Mouse (Mus musculus): ENCODE measurements around the gene Fsd1. TPM values are rescaled to one million over a fixed set of nuclear protein-coding genes. Genes with fewer than 3 reads are reported as not detected.
A peak's percentile ranks its signal among the peaks of the same experiment; 100 is the strongest.

Gene Fsd1
- polyA plus RNA-seq, 1 experiment from 2014 or later, result 188 TPM

DNA sequence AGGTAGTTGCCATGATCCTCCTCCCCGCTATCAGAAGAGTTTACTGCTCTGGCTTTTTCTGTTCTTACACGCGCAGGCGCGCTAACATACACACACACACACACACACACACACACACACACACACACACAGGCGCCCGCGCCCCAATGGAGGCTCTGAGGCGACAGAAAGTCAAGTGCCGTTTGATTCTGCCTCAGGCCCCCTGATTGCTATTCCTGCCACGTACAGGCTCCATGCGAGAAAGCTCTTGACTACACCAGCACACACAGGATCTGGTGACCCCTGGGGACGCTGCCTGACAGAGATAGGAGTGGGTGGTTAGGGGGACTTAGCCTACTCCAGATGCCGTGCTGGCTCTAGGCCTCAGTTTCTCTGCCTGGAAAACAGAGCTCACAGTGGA lies 16.7 kb upstream of the Fsd1 start:
- Histone ChIP-seq H3K36me3 (ENCODE audit: control insufficient read depth, insufficient read depth, low read length) (peaks cover 13% of the 10 kb centered on the region), H3K27me3 (ENCODE audit: control insufficient read depth, insufficient read depth, low read length) (no peaks in the 10 kb centered on the region), H3K4me1 (ENCODE audit: control insufficient read depth, insufficient read depth, low read length) (peaks cover 20% of the 10 kb centered on the region), H3K27ac (ENCODE audit: low read depth, low read length) (peak overlapping the region; percentile 90), H3K4me3 (ENCODE audit: low read depth, low read length) (peak overlapping the region; percentile 65; the same call in 1 of the 2 replicates), H3K9ac (replicated peaks; ENCODE audit: low read depth, low read length) (peak overlapping the region; percentile 96), H3K9me3 (ENCODE audit: control insufficient read depth, low read length) (no peaks in the 10 kb centered on the region), H3K4me2 (ENCODE audit: low read depth, low read length) (peak overlapping the region; percentile 59)
- WGBS, result 7% methylated on average over 14 of the region's 14 CpGs
- peak; percentile 72 for ATAC-seq (ENCODE audit: low read depth)

DNA sequence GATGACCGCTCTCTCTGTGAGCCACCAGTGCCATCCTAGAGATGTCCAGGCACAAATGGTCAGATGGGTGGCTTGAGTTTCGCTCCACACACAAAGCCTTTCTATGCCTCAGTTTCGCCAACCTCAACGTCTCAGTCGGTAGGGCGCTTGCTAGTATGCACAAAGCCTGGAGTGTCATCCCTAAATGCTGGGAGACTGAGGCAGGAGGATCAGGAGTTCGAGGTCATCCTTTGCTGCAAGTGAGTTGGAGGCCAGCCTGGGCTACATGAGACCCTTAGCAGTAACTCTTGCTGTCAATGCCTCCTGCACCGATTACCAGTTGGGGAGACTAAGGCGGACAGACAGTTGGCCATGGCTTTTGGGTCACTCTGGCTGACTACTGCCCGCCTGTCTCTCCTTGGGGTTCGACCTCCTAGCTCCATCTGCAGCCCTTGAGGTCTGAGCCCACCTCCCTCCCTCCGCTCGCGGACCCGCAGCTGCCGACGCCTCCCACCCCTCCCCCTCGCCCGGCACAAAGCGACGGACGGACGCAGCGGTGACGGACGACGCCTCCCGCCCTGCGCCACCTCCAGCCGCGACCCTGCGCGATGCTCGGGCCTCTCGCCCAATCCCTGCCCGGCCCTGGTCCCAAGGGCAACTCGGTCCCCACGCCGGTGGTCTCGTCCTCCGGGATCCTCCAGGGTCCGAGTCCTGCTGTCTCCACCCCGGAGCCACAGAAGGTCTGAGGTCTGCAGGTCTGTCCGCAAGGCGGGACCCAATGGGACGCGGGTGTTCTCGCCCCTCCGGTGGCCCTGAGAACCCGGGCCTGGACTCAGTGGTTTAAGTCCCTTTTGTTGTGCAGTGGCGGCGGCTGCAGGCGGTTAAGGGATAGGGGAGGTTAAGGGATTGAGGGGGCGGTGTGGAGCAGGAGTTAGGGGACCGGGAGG lies 16.1 kb upstream of the Fsd1 start, which contains the start of gene Shd:
Gene Shd (plus strand): TSS at position 502 of the 926 bp plus-strand sequence.
- peak within 1 kb of the TSS; percentile 90 for H3K27ac ChIP-seq (ENCODE audit: low read depth, low read length)
- peak within 1 kb of the TSS; percentile 59 for H3K4me2 ChIP-seq (ENCODE audit: low read depth, low read length)
- peaks cover 20% of the 10 kb centered on the region for H3K4me1 ChIP-seq (ENCODE audit: control insufficient read depth, insufficient read depth, low read length)
- WGBS, result 7% methylated on average over 53 of the region's 55 CpGs
- ATAC-seq (ENCODE audit: low read depth), result peak; percentile 54
- peak within 1 kb of the TSS; percentile 96 for H3K9ac ChIP-seq (replicated peaks; ENCODE audit: low read depth, low read length)
- no peaks in the 10 kb centered on the region for H3K27me3 ChIP-seq (ENCODE audit: control insufficient read depth, insufficient read depth, low read length)
- H3K9me3 ChIP-seq (ENCODE audit: control insufficient read depth, low read length), result no peaks in the 10 kb centered on the region
- peak within 1 kb of the TSS; percentile 65 for H3K4me3 ChIP-seq (ENCODE audit: low read depth, low read length)
- H3K36me3 ChIP-seq (ENCODE audit: control insufficient read depth, insufficient read depth, low read length), result peaks cover 13% of the 10 kb centered on the region

DNA sequence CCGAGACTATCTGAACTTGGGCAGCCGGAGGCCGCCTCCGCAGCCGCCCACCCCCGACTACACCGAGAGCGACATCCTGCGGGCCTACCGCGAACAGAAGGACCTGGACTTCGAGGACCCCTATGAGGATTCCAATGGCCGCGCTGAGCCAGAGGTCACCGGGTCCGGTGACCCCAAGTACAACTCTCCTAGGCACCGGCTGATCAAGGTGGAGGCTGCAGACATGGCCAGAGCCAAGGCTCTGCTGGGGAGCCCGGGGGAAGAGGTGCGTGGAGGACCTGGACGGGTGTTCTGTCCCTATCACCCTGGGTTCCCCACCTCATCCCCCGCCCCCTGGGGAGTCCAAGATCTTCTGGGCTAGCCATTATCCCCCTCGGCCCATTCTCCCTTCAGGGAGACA lies 14.9 kb upstream of the Fsd1 start:
- peak overlapping the region; percentile 59 for H3K4me2 ChIP-seq (ENCODE audit: low read depth, low read length)
- no peaks in the 10 kb centered on the region for H3K9me3 ChIP-seq (ENCODE audit: control insufficient read depth, low read length)
- H3K4me1 ChIP-seq (ENCODE audit: control insufficient read depth, insufficient read depth, low read length), result peaks cover 20% of the 10 kb centered on the region
- no peak for ATAC-seq (ENCODE audit: low read depth)
- 26% methylated on average over 22 of the region's 22 CpGs for WGBS
- H3K36me3 ChIP-seq (ENCODE audit: control insufficient read depth, insufficient read depth, low read length), result peaks cover 13% of the 10 kb centered on the region
- no peaks in the 10 kb centered on the region for H3K27me3 ChIP-seq (ENCODE audit: control insufficient read depth, insufficient read depth, low read length)
- no peak overlapping the region; the same call in 1 of the 2 replicates for H3K27ac ChIP-seq (ENCODE audit: low read depth, low read length)
- peak overlapping the region; percentile 65 for H3K4me3 ChIP-seq (ENCODE audit: low read depth, low read length)
- peak overlapping the region; percentile 96 for H3K9ac ChIP-seq (replicated peaks; ENCODE audit: low read depth, low read length)

DNA sequence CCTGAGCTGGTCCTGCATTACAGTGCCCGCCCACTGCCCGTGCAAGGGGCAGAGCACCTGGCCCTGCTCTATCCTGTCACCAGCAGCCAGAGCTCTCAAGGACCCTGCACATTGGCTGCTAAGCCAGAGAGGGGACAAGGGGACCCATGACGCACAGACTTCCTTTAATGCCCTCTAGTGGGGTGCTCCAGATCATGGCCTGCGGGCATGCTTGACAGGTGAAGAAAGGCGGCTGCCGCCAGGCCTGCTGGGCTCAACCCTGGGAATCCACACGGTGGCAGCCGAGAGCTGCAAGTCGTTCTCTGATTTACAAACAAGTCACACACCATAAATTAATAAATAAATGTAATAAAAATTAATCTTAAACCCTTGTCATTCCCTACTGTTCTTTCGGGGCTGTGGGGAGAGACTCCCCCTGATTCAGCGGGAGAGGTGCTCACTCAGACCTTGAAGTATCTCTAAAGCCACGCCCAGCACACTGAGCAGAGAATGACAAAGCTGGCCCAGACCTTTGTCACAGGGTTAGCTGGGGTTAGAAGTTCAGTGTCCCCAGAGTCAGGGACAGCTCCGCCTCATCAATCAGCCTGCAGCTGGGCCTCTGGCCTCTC lies 9.9 kb upstream of the Fsd1 start:
- Histone ChIP-seq H3K4me2 (ENCODE audit: low read depth, low read length) (no peak overlapping the region; the same call in 1 of the 2 replicates), H3K4me1 (ENCODE audit: control insufficient read depth, insufficient read depth, low read length) (peaks cover 9% of the 10 kb centered on the region; the same call in 1 of the 2 replicates), H3K36me3 (ENCODE audit: control insufficient read depth, insufficient read depth, low read length) (peaks cover 13% of the 10 kb centered on the region), H3K27ac (ENCODE audit: low read depth, low read length) (0 out of 2 replicates have a peak overlapping the region, but pooled peaks have one; percentile 34), H3K9me3 (ENCODE audit: control insufficient read depth, low read length) (no peaks in the 10 kb centered on the region), H3K27me3 (ENCODE audit: control insufficient read depth, insufficient read depth, low read length) (no peaks in the 10 kb centered on the region), H3K4me3 (ENCODE audit: low read depth, low read length) (no peak overlapping the region), H3K9ac (replicated peaks; ENCODE audit: low read depth, low read length) (no peak overlapping the region)
- peak; percentile 74 for ATAC-seq (ENCODE audit: low read depth)
- 14% methylated on average over 13 of the region's 13 CpGs for WGBS

DNA sequence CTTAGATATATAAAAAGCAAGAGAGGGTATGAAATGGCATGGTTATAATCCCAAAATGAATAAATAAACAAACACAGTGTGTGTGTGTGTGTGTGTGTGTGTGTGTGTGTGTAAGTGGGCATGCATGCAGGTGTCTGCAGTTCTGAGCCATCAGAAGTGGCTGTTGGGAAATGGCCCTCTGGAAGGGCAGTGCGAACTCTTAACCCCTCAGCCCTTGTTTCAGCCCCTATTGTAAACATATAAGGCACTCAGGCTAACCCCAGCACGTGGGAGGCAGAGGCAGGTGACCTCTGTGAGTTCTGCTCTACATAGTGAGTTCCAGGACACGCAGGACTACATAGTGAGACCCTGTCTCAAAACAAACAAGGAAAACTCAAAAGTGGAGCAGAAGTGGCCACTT lies 9.0 kb upstream of the Fsd1 start:
- WGBS, result 53% methylated on average over 3 of the region's 3 CpGs
- H3K9me3 ChIP-seq (ENCODE audit: control insufficient read depth, low read length), result no peaks in the 10 kb centered on the region
- H3K9ac ChIP-seq (replicated peaks; ENCODE audit: low read depth, low read length), result no peak overlapping the region
- no peak for ATAC-seq (ENCODE audit: low read depth)
- no peak overlapping the region for H3K27ac ChIP-seq (ENCODE audit: low read depth, low read length)
- H3K27me3 ChIP-seq (ENCODE audit: control insufficient read depth, insufficient read depth, low read length), result no peaks in the 10 kb centered on the region
- no peak overlapping the region for H3K4me3 ChIP-seq (ENCODE audit: low read depth, low read length)
- no peak overlapping the region for H3K4me2 ChIP-seq (ENCODE audit: low read depth, low read length)
- H3K4me1 ChIP-seq (ENCODE audit: control insufficient read depth, insufficient read depth, low read length), result 0 out of 2 replicates have a peak, but pooled peaks cover 4% of the 10 kb centered on the region
- peaks cover 13% of the 10 kb centered on the region for H3K36me3 ChIP-seq (ENCODE audit: control insufficient read depth, insufficient read depth, low read length)

DNA sequence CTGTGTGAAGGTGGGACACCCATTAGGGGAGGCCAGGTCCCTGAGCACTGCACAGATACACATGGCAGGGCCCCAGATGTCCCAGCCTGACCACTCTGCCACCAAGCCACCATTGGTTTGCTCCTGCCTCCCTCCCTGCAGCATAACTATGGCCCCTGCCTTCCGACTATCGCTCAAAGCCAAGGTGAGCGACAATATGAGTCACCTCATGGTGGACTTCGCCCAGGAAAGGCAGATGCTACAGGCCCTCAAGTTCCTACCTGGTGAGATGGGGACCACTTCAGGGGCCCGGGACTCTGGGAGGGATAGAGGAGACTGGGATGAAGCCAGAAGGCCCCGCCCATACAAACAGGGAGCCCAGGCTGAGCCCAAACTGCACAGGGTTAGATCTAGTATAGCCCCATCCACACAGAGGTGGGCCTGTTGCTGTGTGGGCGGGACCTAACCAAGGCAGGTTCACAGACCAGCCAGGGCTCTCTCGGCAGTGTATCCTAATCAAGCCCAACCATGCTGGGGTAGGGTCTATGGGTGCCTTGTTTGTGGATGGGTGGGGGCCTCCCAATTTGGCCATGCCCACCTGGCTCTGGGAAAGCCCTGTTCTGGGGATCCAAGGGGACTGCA lies 4.1 kb downstream of the Fsd1 start:
- no peak for ATAC-seq (ENCODE audit: low read depth)
- no peak overlapping the region for H3K4me2 ChIP-seq (ENCODE audit: low read depth, low read length)
- H3K9ac ChIP-seq (replicated peaks; ENCODE audit: low read depth, low read length), result no peak overlapping the region
- H3K4me1 ChIP-seq (ENCODE audit: control insufficient read depth, insufficient read depth, low read length), result peaks cover 4% of the 10 kb centered on the region; the same call in 1 of the 2 replicates
- no peak overlapping the region for H3K27ac ChIP-seq (ENCODE audit: low read depth, low read length)
- WGBS, result 96% methylated on average over 8 of the region's 8 CpGs
- H3K36me3 ChIP-seq (ENCODE audit: control insufficient read depth, insufficient read depth, low read length), result 0 out of 2 replicates have a peak, but pooled peaks cover 12% of the 10 kb centered on the region
- H3K9me3 ChIP-seq (ENCODE audit: control insufficient read depth, low read length), result no peaks in the 10 kb centered on the region
- no peak overlapping the region for H3K4me3 ChIP-seq (ENCODE audit: low read depth, low read length)
- H3K27me3 ChIP-seq (ENCODE audit: control insufficient read depth, insufficient read depth, low read length), result no peaks in the 10 kb centered on the region

DNA sequence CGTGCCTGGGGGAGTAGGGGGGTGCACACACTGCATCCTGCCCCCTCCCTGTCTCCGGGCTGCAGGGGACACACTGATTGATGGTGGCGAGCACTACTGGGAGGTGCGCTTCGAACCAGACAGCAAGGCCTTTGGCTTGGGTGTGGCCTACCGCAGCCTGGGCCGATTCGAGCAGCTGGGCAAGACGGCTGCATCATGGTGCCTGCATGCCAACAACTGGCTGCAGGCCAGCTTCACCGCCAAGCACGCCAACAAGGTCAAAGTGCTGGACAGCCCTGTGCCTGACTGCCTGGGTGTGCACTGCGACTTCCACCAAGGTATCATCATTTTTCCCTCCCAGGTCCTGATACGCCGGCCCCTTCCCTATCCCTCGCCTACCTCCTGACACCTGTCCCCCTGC lies 9.7 kb downstream of the Fsd1 start:
- Histone ChIP-seq H3K9me3 (ENCODE audit: control insufficient read depth, low read length) (no peaks in the 10 kb centered on the region), H3K4me3 (ENCODE audit: low read depth, low read length) (no peak overlapping the region), H3K9ac (replicated peaks; ENCODE audit: low read depth, low read length) (no peak overlapping the region), H3K4me2 (ENCODE audit: low read depth, low read length) (no peak overlapping the region), H3K27me3 (ENCODE audit: control insufficient read depth, insufficient read depth, low read length) (no peaks in the 10 kb centered on the region), H3K4me1 (ENCODE audit: control insufficient read depth, insufficient read depth, low read length) (no peaks in the 10 kb centered on the region), H3K36me3 (ENCODE audit: control insufficient read depth, insufficient read depth, low read length) (peaks cover 22% of the 10 kb centered on the region), H3K27ac (ENCODE audit: low read depth, low read length) (no peak overlapping the region)
- no peak for ATAC-seq (ENCODE audit: low read depth)
- WGBS, result 89% methylated on average over 15 of the region's 15 CpGs

DNA sequence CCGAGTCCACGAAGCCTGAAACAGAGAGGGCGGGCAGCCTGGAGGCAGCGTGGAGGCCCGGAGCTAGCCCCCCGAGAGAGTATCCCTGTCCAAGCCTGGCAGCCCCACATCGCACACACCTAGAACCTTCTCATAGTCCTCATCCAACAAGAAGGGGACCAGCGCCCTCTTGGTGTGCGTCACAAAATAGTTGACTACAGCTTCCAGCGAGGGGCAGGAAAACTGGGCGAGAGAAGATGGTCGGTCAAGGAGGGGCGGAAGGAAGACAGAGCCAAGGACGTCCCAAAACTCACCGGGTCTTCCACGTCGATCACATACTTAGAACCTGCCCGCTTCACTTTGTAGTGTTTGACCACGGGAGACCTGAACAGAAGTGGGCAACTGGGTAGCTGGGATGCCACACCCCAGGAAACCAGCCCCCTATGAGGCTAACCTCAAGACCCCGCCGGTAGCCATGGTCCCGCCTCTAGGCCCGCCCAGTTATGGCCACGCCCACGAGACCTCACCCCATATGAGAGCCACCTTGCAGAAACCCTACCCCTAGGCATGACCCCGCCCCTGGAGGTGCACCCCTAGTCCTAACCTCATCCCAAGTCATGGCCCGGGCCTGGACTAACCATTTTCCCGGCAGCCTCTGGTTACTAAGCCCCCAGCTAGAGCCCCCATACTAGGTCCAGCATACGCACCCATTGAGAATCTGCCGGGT lies 13.6 kb downstream of the Fsd1 start:
- H3K4me1 ChIP-seq (ENCODE audit: control insufficient read depth, insufficient read depth, low read length), result no peaks in the 10 kb centered on the region
- WGBS, result 8% methylated on average over 30 of the region's 30 CpGs
- H3K27ac ChIP-seq (ENCODE audit: low read depth, low read length), result no peak overlapping the region
- H3K9me3 ChIP-seq (ENCODE audit: control insufficient read depth, low read length), result no peaks in the 10 kb centered on the region
- no peak overlapping the region for H3K4me2 ChIP-seq (ENCODE audit: low read depth, low read length)
- peaks cover 16% of the 10 kb centered on the region for H3K36me3 ChIP-seq (ENCODE audit: control insufficient read depth, insufficient read depth, low read length)
- H3K27me3 ChIP-seq (ENCODE audit: control insufficient read depth, insufficient read depth, low read length), result no peaks in the 10 kb centered on the region
- no peak overlapping the region for H3K4me3 ChIP-seq (ENCODE audit: low read depth, low read length)
- peak; percentile 18; the same call in 1 of the 2 replicates for ATAC-seq (ENCODE audit: low read depth)
- H3K9ac ChIP-seq (replicated peaks; ENCODE audit: low read depth, low read length), result no peak overlapping the region
